Mouse (Mus musculus): ENCODE measurements around the gene Olfr726. TPM values are rescaled to one million over a fixed set of nuclear protein-coding genes. Genes with fewer than 3 reads are reported as not detected.

Olfr726 gene
- polyA plus RNA-seq (2015; fragmentation: Nextera tagmentation; extraction: Ambion mirVana), result not detected in 2 replicates

GRCm38 (mm10) chr14:50090853-50091252, at the start of gene Olfr726:
TSS of gene Olfr726 (minus strand) at chr14:50090953.
- no peak for ATAC-seq (ENCODE audit: insufficient number of reproducible peaks, insufficient read depth, low FRiP score, low TSS enrichment, low read depth)
- no peaks in the 10 kb centered on the region for H3K4me1 ChIP-seq
- H3K9me3 ChIP-seq, result no peaks in the 10 kb centered on the region

GRCm38 (mm10) chr14:50122886-50123285, 32.1 kb upstream of the Olfr726 start, which contains the start of gene Olfr727:
TSS of gene Olfr727 (plus strand) at chr14:50123186.
- H3K9ac ChIP-seq, result no peak within 1 kb of the TSS
- H3K27me3 ChIP-seq, result no peaks in the 10 kb centered on the region
- 80% methylated on average over 1 of the region's 1 CpGs for WGBS
- no peak within 1 kb of the TSS for H3K27ac ChIP-seq
- H3K4me3 ChIP-seq, result no peak within 1 kb of the TSS
- no peak for ATAC-seq (ENCODE audit: insufficient number of reproducible peaks, insufficient read depth, low FRiP score, low TSS enrichment, low read depth)
- no peaks in the 10 kb centered on the region for H3K36me3 ChIP-seq
- no peaks in the 10 kb centered on the region for H3K9me3 ChIP-seq
- H3K4me2 ChIP-seq, result no peak within 1 kb of the TSS
- H3K4me1 ChIP-seq, result no peaks in the 10 kb centered on the region

More at GRCm38 (mm10) chr14:50090853-50091252, at the start of gene Olfr726:
- no peak within 1 kb of the TSS for H3K9ac ChIP-seq
- no peaks in the 10 kb centered on the region for H3K36me3 ChIP-seq
- H3K4me2 ChIP-seq, result no peak within 1 kb of the TSS
- no peak within 1 kb of the TSS for H3K4me3 ChIP-seq
- WGBS, result 67% methylated on average over 1 of the region's 1 CpGs
- no peaks in the 10 kb centered on the region for H3K27me3 ChIP-seq
- H3K27ac ChIP-seq, result no peak within 1 kb of the TSS

- H3K4me1 ChIP-seq, result no peaks in the 10 kb centered on the region
- peak overlapping the region; percentile 62 for H3K4me3 ChIP-seq
- WGBS, result under 1% methylated on average over 4 of the region's 4 CpGs
- H3K9ac ChIP-seq, result peak overlapping the region; percentile 78; the same call in 1 of the 2 replicates
- peak overlapping the region; percentile 93; the same call in 1 of the 2 replicates for H3K27ac ChIP-seq
- H3K27me3 ChIP-seq, result no peaks in the 10 kb centered on the region
- ATAC-seq (ENCODE audit: insufficient number of reproducible peaks, insufficient read depth, low FRiP score, low TSS enrichment, low read depth), result no peak; the same call in 1 of the 2 replicates
- peak overlapping the region; percentile 73 for H3K4me2 ChIP-seq
- peaks cover 4% of the 10 kb centered on the region; the same call in 1 of the 2 replicates for H3K36me3 ChIP-seq
- no peaks in the 10 kb centered on the region for H3K9me3 ChIP-seq
These were observed 28.0 kb downstream of the Olfr726 start for GRCm38 (mm10) chr14:50062733-50063104.

GRCm38 (mm10) chr14:50061955-50062732, 28.6 kb downstream of the Olfr726 start:
- Histone ChIP-seq H3K9me3 (no peaks in the 10 kb centered on the region), H3K4me2 (peak overlapping the region; percentile 73), H3K27me3 (no peaks in the 10 kb centered on the region), H3K36me3 (no peaks in the 10 kb centered on the region), H3K4me1 (no peaks in the 10 kb centered on the region), H3K27ac (peak overlapping the region; percentile 93), H3K4me3 (peak overlapping the region; percentile 62), H3K9ac (peak overlapping the region; percentile 78)
- ATAC-seq (ENCODE audit: insufficient number of reproducible peaks, insufficient read depth, low FRiP score, low TSS enrichment, low read depth), result peak; percentile 94
- WGBS, result 1% methylated on average over 52 of the region's 52 CpGs

- 3% methylated on average over 13 of the region's 13 CpGs for WGBS
- no peaks in the 10 kb centered on the region for H3K36me3 ChIP-seq
- peak overlapping the region; percentile 78 for H3K9ac ChIP-seq
- H3K4me3 ChIP-seq, result peak overlapping the region; percentile 62
- no peaks in the 10 kb centered on the region for H3K9me3 ChIP-seq
- no peaks in the 10 kb centered on the region for H3K4me1 ChIP-seq
- H3K27me3 ChIP-seq, result no peaks in the 10 kb centered on the region
- H3K27ac ChIP-seq, result peak overlapping the region; percentile 93
- peak overlapping the region; percentile 73 for H3K4me2 ChIP-seq
- ATAC-seq (ENCODE audit: insufficient number of reproducible peaks, insufficient read depth, low FRiP score, low TSS enrichment, low read depth), result peak; percentile 29
These were observed 29.2 kb downstream of the Olfr726 start for GRCm38 (mm10) chr14:50061590-50061954.

- H3K4me2 ChIP-seq, result peak overlapping the region; percentile 73
- H3K9ac ChIP-seq, result peak overlapping the region; percentile 78
- no peaks in the 10 kb centered on the region for H3K4me1 ChIP-seq
- WGBS, result 13% methylated on average over 11 of the region's 11 CpGs
- peak overlapping the region; percentile 93 for H3K27ac ChIP-seq
- no peaks in the 10 kb centered on the region for H3K27me3 ChIP-seq
- no peaks in the 10 kb centered on the region for H3K9me3 ChIP-seq
- H3K36me3 ChIP-seq, result no peaks in the 10 kb centered on the region
- H3K4me3 ChIP-seq, result peak overlapping the region; percentile 62
- no peak for ATAC-seq (ENCODE audit: insufficient number of reproducible peaks, insufficient read depth, low FRiP score, low TSS enrichment, low read depth)
These were observed 29.6 kb downstream of the Olfr726 start for GRCm38 (mm10) chr14:50061179-50061578.

- Histone ChIP-seq H3K36me3 (no peaks in the 10 kb centered on the region), H3K9me3 (no peaks in the 10 kb centered on the region)
- no peak for ATAC-seq (ENCODE audit: insufficient number of reproducible peaks, insufficient read depth, low FRiP score, low TSS enrichment, low read depth)
These were observed 50.5 kb downstream of the Olfr726 start, which contains the start of gene Olfr725 for GRCm38 (mm10) chr14:50040275-50040674. TSS of gene Olfr725 (minus strand) at chr14:50040375.

More at GRCm38 (mm10) chr14:50040275-50040674, 50.5 kb downstream of the Olfr726 start, which contains the start of gene Olfr725:
- no peak within 1 kb of the TSS for H3K4me3 ChIP-seq
- no peak within 1 kb of the TSS for H3K27ac ChIP-seq
- H3K4me2 ChIP-seq, result no peak within 1 kb of the TSS
- no peak within 1 kb of the TSS for H3K9ac ChIP-seq
- no peaks in the 10 kb centered on the region for H3K27me3 ChIP-seq
- H3K4me1 ChIP-seq, result no peaks in the 10 kb centered on the region

Other genes starting within 250 kb of the Olfr726 start
- not detected in 2 replicates for gene Olfr722, start 189.0 kb downstream of the Olfr726 start, polyA plus RNA-seq (2015; fragmentation: Nextera tagmentation; extraction: Ambion mirVana)
- not detected in 2 replicates for gene Olfr723, start 159.2 kb downstream of the Olfr726 start, polyA plus RNA-seq (2015; fragmentation: Nextera tagmentation; extraction: Ambion mirVana)
- gene Olfr724, start 127.7 kb downstream of the Olfr726 start, polyA plus RNA-seq (2015; fragmentation: Nextera tagmentation; extraction: Ambion mirVana), result not detected in 2 replicates
- gene Olfr725, start 50.6 kb downstream of the Olfr726 start, polyA plus RNA-seq (2015; fragmentation: Nextera tagmentation; extraction: Ambion mirVana), result not detected in 2 replicates
- not detected in 2 replicates for gene Olfr727, start 32.2 kb upstream of the Olfr726 start, polyA plus RNA-seq (2015; fragmentation: Nextera tagmentation; extraction: Ambion mirVana)
- gene Olfr728, start 51.7 kb upstream of the Olfr726 start, polyA plus RNA-seq (2015; fragmentation: Nextera tagmentation; extraction: Ambion mirVana), result not detected in 2 replicates
- 0.06 TPM in 1 of 2 replicates, not detected in the other for gene Olfr729, start 62.0 kb upstream of the Olfr726 start, polyA plus RNA-seq (2015; fragmentation: Nextera tagmentation; extraction: Ambion mirVana)
- not detected in 2 replicates for gene Olfr730, start 97.2 kb upstream of the Olfr726 start, polyA plus RNA-seq (2015; fragmentation: Nextera tagmentation; extraction: Ambion mirVana)
- not detected in 2 replicates for gene Olfr731, start 150.9 kb upstream of the Olfr726 start, polyA plus RNA-seq (2015; fragmentation: Nextera tagmentation; extraction: Ambion mirVana)
- gene Olfr732, start 193.3 kb upstream of the Olfr726 start, polyA plus RNA-seq (2015; fragmentation: Nextera tagmentation; extraction: Ambion mirVana), result not detected in 2 replicates
- 0.10 TPM in 1 of 2 replicates, not detected in the other for gene Olfr733, start 210.6 kb upstream of the Olfr726 start, polyA plus RNA-seq (2015; fragmentation: Nextera tagmentation; extraction: Ambion mirVana)
- not detected in 2 replicates for gene Olfr734, start 235.8 kb upstream of the Olfr726 start, polyA plus RNA-seq (2015; fragmentation: Nextera tagmentation; extraction: Ambion mirVana)